Mouse (Mus musculus) lung, postnatal 36 days (tissue): Measurements from ENCODE around the gene Psmg3.

Experiments used
- DNase-seq: peaks from one replicate; pipeline ENCODE4 v3.0.0; 2022; ENCODE audit warnings: mixed read lengths

Gene Psmg3

DNA sequence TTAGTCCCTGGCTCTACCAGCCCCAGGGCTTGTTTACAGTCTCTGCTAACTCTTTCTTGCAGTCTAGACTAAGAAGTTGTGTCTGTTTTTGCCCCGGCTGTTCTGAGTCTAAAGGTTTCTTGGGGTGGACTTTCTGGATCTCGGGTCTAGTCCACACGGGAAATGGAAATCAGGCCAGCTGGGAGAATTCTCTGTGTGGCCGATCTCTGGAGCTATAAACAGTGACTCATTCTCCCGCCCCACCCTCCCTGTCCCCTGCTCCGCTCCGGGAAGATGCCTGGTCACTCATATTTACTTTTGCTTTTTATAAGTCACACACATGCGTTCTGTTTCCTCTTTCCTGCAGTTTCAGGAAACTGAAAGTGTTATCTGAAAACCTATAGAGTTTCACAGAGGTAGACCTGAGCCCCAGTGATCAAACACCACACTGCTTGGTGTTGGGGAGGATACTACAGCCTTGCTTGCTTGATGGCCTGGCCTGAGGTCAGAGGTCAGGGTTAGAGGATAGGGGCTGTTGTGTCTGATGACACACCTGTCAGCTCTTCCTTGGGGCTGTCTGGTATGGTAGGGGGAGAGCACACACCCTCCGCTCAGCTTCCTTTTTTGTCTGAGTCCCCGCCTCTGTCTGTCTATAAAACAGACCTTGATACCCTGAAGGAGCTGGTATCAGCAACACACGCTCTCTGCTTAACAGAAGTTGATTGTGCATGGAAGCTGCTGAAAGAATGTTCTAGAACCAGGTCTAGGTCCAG lies 33.2 kb downstream of the Psmg3 start:
- DNase-seq: peak; percentile 77

- no peak for DNase-seq
These were observed 33.7 kb downstream of the Psmg3 start for GRCm38 (mm10) chr5:139792966-139793337.

DNA sequence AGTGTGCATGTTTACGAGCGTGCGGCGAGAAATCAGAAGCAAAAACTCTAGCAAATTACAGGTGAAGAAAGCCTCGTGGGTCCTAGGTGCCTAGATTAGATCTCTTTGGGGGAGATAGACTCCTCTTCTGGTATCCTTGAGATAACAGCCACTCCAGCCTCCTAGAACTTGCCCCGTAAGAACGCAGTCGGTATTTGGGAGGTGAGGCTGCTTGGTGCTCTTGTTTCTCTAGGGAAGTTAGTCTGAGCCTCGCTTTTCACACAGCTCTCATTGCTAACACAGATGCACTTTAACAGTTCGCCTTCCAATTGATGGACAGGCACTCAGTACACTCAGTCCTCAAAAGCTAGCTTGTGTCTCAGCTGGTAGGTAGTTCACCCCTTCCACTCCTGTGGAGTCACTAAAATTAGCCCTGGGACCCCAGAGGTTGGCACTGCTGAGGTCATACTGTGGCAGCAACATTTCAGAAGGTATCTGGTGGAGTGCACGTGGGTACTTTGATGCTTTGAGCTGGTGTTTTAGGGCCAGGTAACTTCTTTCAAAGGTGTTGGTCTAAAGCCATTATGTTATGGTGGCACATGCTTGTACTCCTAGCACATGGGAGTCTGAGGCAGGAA lies 34.4 kb downstream of the Psmg3 start:
- no peak for DNase-seq

GRCm38 (mm10) chr5:139791227-139792158 lies 35.2 kb downstream of the Psmg3 start, which contains the start of gene Mafk:
TSS of gene Mafk (plus strand) at chr5:139791513.
- DNase-seq: peak; percentile 98

DNA sequence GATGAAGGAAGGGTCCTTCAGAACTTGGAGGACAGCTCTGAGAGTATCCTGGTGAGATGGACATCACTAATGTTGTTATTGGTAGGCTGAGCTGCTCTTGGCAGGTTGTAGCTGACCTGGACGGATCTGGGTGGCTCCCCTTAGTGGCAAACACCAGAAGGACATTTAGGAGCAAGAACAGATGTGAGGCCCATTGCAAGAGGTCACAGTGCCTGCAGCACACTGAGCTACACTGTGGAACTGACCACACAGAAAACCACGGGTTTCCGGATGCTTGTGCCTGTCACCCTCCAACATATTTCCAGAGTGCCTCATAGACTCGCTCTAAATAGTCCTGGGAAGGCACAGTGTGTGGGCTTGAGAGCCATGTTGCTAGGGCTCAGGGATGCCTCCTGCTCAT lies 37.2 kb downstream of the Psmg3 start:
- no peak for DNase-seq

- DNase-seq: no peak
These were observed 45.3 kb downstream of the Psmg3 start for GRCm38 (mm10) chr5:139781406-139781805.

DNA sequence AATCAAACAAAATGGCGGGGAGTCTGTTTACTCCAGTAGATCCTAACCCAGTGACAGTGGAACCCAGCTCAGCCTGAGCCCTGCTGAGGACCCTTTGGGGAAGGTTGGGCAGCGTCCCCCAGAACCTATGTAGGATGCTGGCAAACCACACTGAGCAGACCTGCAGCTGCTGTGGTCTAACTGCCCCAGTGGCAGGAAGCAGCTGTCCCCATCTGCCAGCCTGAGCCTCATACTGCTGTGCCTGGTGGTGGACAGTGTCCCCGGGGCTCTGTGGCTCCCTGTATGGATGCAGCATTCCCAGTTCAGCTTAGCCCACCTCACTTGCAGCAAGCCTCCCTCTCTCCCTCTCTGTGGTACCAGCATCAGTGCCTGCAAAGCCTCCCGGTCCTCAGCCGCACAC lies 49.7 kb downstream of the Psmg3 start:
- no peak for DNase-seq

- peak; percentile 99 for DNase-seq
These were observed 51.3 kb downstream of the Psmg3 start, which contains the start of gene Ints1 for GRCm38 (mm10) chr5:139775216-139775926. TSS of gene Ints1 (minus strand) at chr5:139775674.
